Mouse (Mus musculus) bone marrow macrophage, adult 2 months (primary cell): ENCODE measurements around the gene Dcun1d2.

Experiments used
- CTCF ChIP-seq: IDR thresholded peaks from 2 replicates; pipeline ENCODE4 v1.5.1; 2012; ENCODE audit warnings: low read depth, mild to moderate bottlenecking, low read length, moderate library complexity
- POLR2A ChIP-seq: IDR thresholded peaks from 2 replicates; pipeline ENCODE4 v1.6.1; 2012; ENCODE audit warnings: mild to moderate bottlenecking, low read depth, low read length, borderline replicate concordance

GRCm38 (mm10) chr8:13287692-13288623, at the start of gene Dcun1d2, which contains the start of gene Tmco3:
- TF ChIP-seq CTCF (no peak), POLR2A (no peak)
